Mouse (Mus musculus) lung, postnatal 0 days (tissue): ENCODE data around the gene P2ry2. TPM values are rescaled to one million over a fixed set of nuclear protein-coding genes. Genes with fewer than 3 reads are reported as not detected.

Experiments
- ATAC-seq: fragments of 200-750 bp; cut with Nextera tagmentation; 2 replicates; pipeline ENCODE4 v1.8.0; 2017; ENCODE audit warnings: moderate library complexity
- DNase-seq: peaks from one replicate; pipeline ENCODE4 v3.0.0-alpha.2; 2016; ENCODE audit warnings: low spot score
- H3K27ac ChIP-seq: fragments of 300-500 bp; sonication (generic); 2 replicates; pipeline ENCODE4 v1.5.1; 2014; ENCODE audit warnings: antibody characterized with exemption, mild to moderate bottlenecking, low read length, mixed read lengths
- H3K27me3 ChIP-seq: fragments of 300-500 bp; sonication (generic); replicated peaks from 2 replicates; pipeline ENCODE4 v1.6.1; 2014; ENCODE audit warnings: low read length, mixed read lengths; ENCODE audit not compliant: insufficient read depth
- H3K36me3 ChIP-seq: fragments of 300-500 bp; sonication (generic); 2 replicates; pipeline ENCODE4 v1.6.1; 2014; ENCODE audit warnings: low read length, mixed read lengths; ENCODE audit not compliant: insufficient read depth
- H3K4me1 ChIP-seq: fragments of 300-500 bp; sonication (generic); 2 replicates; pipeline ENCODE4 v1.6.1; 2014; ENCODE audit warnings: antibody characterized with exemption, low read depth, low read length, mixed read lengths; ENCODE audit not compliant: insufficient read depth
- H3K4me2 ChIP-seq: fragments of 300-500 bp; sonication (generic); replicated peaks from 2 replicates; pipeline ENCODE4 v1.6.1; 2014; ENCODE audit warnings: low read depth, mild to moderate bottlenecking, low read length, moderate library complexity, mixed read lengths
- H3K4me3 ChIP-seq: fragments of 300-500 bp; sonication (generic); 2 replicates; pipeline ENCODE4 v1.5.1; 2014; ENCODE audit warnings: low read depth, low read length
- H3K9ac ChIP-seq: fragments of 300-500 bp; sonication (generic); replicated peaks from 2 replicates; pipeline ENCODE4 v1.6.1; 2014; ENCODE audit warnings: low read depth, mild to moderate bottlenecking
- H3K9me3 ChIP-seq: fragments of 300-500 bp; sonication (generic); 2 replicates; pipeline ENCODE4 v1.6.1; 2016; ENCODE audit warnings: low read length, mixed read lengths
- CTCF ChIP-seq: IDR thresholded peaks from 2 replicates; pipeline ENCODE4 v1.5.1; 2016; ENCODE audit warnings: antibody characterized with exemption, mild to moderate bottlenecking
- EP300 ChIP-seq: IDR thresholded peaks from 2 replicates; pipeline ENCODE4 v1.6.1; 2016; ENCODE audit warnings: antibody characterized with exemption, mild to moderate bottlenecking, control low read depth
- WGBS: fragments of 180-500 bp; shearing (Covaris S2); extraction: QIAGEN DNeasy Blood & Tissue Kit; methylation state at CpG from one replicate; pipeline ENCODE4 v1.1.7; 2014; 5-methylcytosine and 5-hydroxymethylcytosine counted together
- polyA plus RNA-seq: library from polyadenylated mRNA; unstranded; fragments of >200 nt; fragmentation: Nextera tagmentation; extraction: Ambion mirVana; gene quantifications from 2 replicates; pipeline ENCODE4 v1.2.1, GENCODE M21; 2015

P2ry2 gene
- polyA plus RNA-seq, 1 experiment from 2014 or later: 11.6 TPM

DNA sequence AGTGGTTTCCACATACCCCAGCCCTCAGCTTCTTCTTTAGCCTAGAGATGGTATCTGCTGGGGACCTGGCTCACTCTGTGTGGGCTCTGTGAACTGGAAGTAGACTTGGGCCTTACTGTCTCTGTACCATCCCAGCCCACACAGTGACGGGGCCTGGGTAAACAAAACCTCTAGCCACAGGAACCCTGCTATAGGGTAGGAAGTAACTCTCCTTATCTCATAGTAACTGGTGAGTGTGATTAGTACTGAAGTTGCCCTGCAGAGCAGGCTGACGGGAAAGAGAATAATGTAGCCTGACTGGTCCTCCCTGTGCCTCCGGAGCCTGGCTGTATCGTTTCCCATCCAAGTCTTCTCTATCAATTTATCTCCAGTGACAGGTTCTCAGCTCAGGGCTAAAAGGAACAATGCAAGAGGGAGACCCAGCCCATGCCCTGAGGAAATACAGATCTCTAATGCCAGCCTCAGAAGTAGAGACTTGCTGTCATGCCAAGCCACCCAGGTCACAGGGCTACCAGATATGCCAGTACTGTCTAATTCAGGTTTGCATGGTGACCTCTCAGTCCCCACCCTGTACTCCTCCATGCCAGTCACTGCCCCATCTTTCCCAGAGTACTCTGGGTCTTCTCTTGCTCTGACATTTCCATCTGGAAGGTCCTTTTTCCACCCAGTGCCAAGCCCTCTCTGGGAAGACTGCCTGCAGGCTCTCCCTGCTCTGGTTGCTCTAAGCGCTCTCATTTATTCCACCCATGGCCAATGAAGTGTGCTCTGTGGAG lies 29.5 kb upstream of the P2ry2 start:
- H3K36me3 ChIP-seq: no peaks in the 10 kb centered on the region
- no peak overlapping the region for H3K9ac ChIP-seq
- WGBS: 19% methylated on average over 5 of the region's 5 CpGs
- H3K4me3 ChIP-seq: no peak overlapping the region
- no peaks in the 10 kb centered on the region for H3K27me3 ChIP-seq
- TF ChIP-seq EP300: no peak
- no peak for TF ChIP-seq CTCF
- ATAC-seq (peak; percentile 86), DNase-seq (peak; percentile 63)
- H3K4me2 ChIP-seq: no peak overlapping the region
- H3K27ac ChIP-seq: peak overlapping the region; percentile 48; the same call in 1 of the 2 replicates
- H3K9me3 ChIP-seq: no peaks in the 10 kb centered on the region
- peaks cover 13% of the 10 kb centered on the region; the same call in 1 of the 2 replicates for H3K4me1 ChIP-seq

DNA sequence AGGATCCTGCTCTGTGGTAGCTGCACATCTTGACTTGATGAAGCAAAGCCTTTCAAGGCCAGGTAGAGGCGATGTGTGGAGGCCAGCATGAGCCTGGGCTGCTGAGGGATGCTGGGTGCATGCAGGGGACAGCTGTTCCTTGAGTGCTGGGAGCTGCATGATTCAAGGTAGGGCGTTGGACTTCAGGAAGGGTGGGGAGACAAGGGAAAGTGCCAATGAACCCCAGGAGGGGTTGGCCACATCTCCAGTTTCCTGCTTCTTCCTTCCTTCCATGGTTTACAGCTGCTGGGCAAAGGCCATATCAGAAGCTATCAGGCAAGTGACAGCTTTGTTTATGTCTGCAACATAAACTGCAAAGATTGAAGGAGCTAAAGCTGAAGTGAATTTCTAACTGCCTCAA lies 28.9 kb upstream of the P2ry2 start:
- H3K27ac ChIP-seq: peak overlapping the region; percentile 48

DNA sequence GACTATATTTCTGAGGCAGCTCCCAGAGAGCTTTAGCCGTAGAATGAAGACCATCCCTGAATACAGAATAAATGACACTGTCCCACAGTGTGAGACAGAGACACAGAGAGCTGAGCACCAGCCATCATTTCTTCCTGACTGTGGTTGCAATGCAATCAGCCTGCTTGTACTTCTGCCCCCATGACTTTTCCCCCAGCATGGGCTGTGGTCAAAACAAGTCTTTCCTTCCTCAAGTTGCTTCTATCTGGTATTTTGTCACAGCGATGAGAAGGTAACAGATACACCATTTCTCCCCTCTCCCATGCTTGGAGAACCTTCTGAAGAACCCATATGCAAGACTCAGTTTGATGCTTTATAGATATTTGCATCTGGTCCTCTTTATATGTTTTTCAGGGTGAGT lies 20.7 kb upstream of the P2ry2 start:
- no peak for TF ChIP-seq CTCF
- no peak for TF ChIP-seq EP300
- Histone ChIP-seq H3K4me3 (no peak overlapping the region), H3K36me3 (no peaks in the 10 kb centered on the region), H3K4me2 (no peak overlapping the region), H3K27me3 (no peaks in the 10 kb centered on the region), H3K9me3 (no peaks in the 10 kb centered on the region), H3K27ac (no peak overlapping the region), H3K4me1 (peaks cover 4% of the 10 kb centered on the region; the same call in 1 of the 2 replicates), H3K9ac (no peak overlapping the region)
- 91% methylated on average over 2 of the region's 2 CpGs for WGBS
- ATAC-seq (no peak), DNase-seq (no peak)

More for the DNA sequence above, 28.9 kb upstream of the P2ry2 start:
- Histone ChIP-seq H3K9ac (no peak overlapping the region), H3K4me3 (no peak overlapping the region), H3K9me3 (no peaks in the 10 kb centered on the region), H3K4me2 (no peak overlapping the region), H3K4me1 (peaks cover 13% of the 10 kb centered on the region; the same call in 1 of the 2 replicates), H3K36me3 (no peaks in the 10 kb centered on the region), H3K27me3 (no peaks in the 10 kb centered on the region)
- DNase-seq: peak; percentile 38
- TF ChIP-seq EP300 (peak; percentile 73), CTCF (no peak)
- peak; percentile 63 for ATAC-seq
- 36% methylated on average over 2 of the region's 2 CpGs for WGBS

DNA sequence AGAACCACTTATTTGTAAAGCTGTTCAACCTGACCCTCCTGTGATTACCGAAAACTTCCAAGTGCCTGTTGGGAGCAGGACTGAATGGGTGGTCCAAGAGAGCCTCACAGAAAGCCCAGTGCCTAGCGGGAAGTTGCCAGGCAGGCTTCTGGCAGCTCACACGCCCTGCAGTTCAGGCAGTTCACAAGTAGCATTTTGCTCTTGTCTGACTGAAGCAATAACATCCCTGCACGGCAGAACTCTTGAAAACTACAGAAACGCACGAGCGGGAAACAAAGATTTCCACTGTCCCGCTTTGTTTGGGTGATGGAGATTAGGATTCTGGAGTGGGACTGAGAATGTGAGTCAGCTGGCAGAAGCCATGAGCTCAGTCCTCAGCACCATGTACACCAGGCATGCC lies 18.6 kb upstream of the P2ry2 start:
- Histone ChIP-seq H3K4me3 (no peak overlapping the region), H3K36me3 (no peaks in the 10 kb centered on the region), H3K4me2 (no peak overlapping the region), H3K27ac (no peak overlapping the region), H3K9ac (no peak overlapping the region), H3K4me1 (peaks cover 6% of the 10 kb centered on the region; the same call in 1 of the 2 replicates), H3K9me3 (no peaks in the 10 kb centered on the region), H3K27me3 (no peaks in the 10 kb centered on the region)
- no peak for TF ChIP-seq EP300
- no peak for TF ChIP-seq CTCF
- ATAC-seq (peak; percentile 29; the same call in 1 of the 2 replicates), DNase-seq (peak; percentile 38)
- 25% methylated on average over 8 of the region's 8 CpGs for WGBS

DNA sequence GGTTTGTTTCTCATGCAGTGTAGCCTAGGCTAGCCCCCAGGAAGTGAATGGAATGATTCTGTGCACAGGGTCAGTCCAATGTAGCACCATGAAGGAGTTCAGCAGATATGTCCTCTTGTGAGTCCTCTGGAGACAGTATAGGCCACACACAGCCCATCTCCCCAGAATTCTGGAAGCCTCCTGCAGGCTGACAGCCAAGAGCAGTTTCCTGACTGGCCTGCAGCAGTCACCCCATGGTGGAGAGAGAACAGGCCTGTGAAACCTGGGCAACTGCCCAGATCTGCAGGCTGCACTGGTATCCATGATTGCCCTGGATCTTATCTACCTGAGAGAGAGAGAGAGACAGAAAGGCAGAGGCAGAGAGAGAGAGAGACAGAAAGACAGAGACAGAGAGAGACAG lies 18.1 kb upstream of the P2ry2 start:
- no peak overlapping the region for H3K4me2 ChIP-seq

DNA sequence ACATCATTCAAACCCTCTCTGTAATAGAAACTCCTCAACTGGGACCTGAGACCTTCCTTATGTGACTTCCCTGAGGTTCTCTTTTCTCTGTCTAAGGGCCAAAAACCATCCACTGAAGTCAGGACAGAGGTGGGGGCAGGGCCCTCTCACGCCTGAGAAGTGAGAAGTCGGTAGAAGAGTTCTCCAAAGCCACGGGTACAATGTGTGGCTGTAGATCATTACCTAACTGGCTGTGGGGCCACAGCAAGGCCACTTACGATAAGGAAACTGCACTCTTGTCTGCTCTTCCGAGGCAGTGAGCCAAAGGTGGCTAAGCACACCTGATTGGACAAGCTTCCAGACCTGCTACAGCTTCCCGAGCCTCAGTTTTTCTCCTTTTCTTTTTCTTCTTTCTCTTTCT lies 16.8 kb upstream of the P2ry2 start:
- no peaks in the 10 kb centered on the region for H3K27me3 ChIP-seq
- H3K9me3 ChIP-seq: no peaks in the 10 kb centered on the region
- H3K9ac ChIP-seq: no peak overlapping the region
- H3K27ac ChIP-seq: no peak overlapping the region
- ATAC-seq (peak; percentile 80), DNase-seq (peak; percentile 86)
- WGBS: 45% methylated on average over 6 of the region's 6 CpGs
- H3K4me2 ChIP-seq: no peak overlapping the region
- H3K4me3 ChIP-seq: no peak overlapping the region
- peaks cover 6% of the 10 kb centered on the region; the same call in 1 of the 2 replicates for H3K4me1 ChIP-seq
- TF ChIP-seq EP300 (peak; percentile 65), CTCF (no peak)
- no peaks in the 10 kb centered on the region for H3K36me3 ChIP-seq

More for the DNA sequence above, 18.1 kb upstream of the P2ry2 start:
- H3K9ac ChIP-seq: no peak overlapping the region
- H3K36me3 ChIP-seq: no peaks in the 10 kb centered on the region
- no peaks in the 10 kb centered on the region for H3K9me3 ChIP-seq
- H3K4me1 ChIP-seq: peaks cover 6% of the 10 kb centered on the region; the same call in 1 of the 2 replicates
- no peak overlapping the region for H3K27ac ChIP-seq
- no peak for TF ChIP-seq EP300
- TF ChIP-seq CTCF: no peak
- ATAC-seq (0 out of 2 replicates have a peak, but pooled peaks have one; percentile 13), DNase-seq (no peak)
- H3K4me3 ChIP-seq: no peak overlapping the region
- H3K27me3 ChIP-seq: no peaks in the 10 kb centered on the region
